Mouse (Mus musculus) heart, embryonic 11.5 days (tissue): Measurements from ENCODE around the gene Tax1bp1. TPM values are rescaled to one million over a fixed set of nuclear protein-coding genes. Genes with fewer than 3 reads are reported as not detected.

ENCODE experiments used
- ATAC-seq: fragments of 200-750 bp; cut with Nextera tagmentation; replicated peaks from 2 replicates; pipeline ENCODE4 v1.8.0; 2017; ENCODE audit warnings: moderate library complexity; ENCODE audit not compliant: insufficient number of reproducible peaks, low FRiP score, low TSS enrichment
- H3K27ac ChIP-seq: fragments of 300-500 bp; sonication (generic); 2 replicates; pipeline ENCODE4 v1.5.1; 2014; ENCODE audit warnings: mild to moderate bottlenecking, low read depth, low read length
- H3K27me3 ChIP-seq: fragments of 300-500 bp; sonication (generic); 2 replicates; pipeline ENCODE4 v1.6.1; 2014; ENCODE audit warnings: mild to moderate bottlenecking, low read length, mixed read lengths; ENCODE audit not compliant: control insufficient read depth, insufficient read depth
- H3K36me3 ChIP-seq: fragments of 300-500 bp; sonication (generic); 2 replicates; pipeline ENCODE4 v1.6.1; 2014; ENCODE audit warnings: mild to moderate bottlenecking, low read length, moderate library complexity, mixed read lengths; ENCODE audit not compliant: control insufficient read depth, insufficient read depth
- H3K4me1 ChIP-seq: fragments of 300-500 bp; sonication (generic); 2 replicates; pipeline ENCODE4 v1.6.1; 2014; ENCODE audit warnings: low read length; ENCODE audit not compliant: control insufficient read depth, insufficient read depth
- H3K4me2 ChIP-seq: fragments of 300-500 bp; sonication (generic); 2 replicates; pipeline ENCODE4 v1.6.1; 2014; ENCODE audit warnings: mild to moderate bottlenecking, moderate library complexity
- H3K4me3 ChIP-seq: fragments of 300-500 bp; sonication (generic); 2 replicates; pipeline ENCODE4 v1.5.1; 2014; ENCODE audit warnings: low read depth, low read length
- H3K9ac ChIP-seq: fragments of 300-500 bp; sonication (generic); 2 replicates; pipeline ENCODE4 v1.6.1; 2014; ENCODE audit warnings: mild to moderate bottlenecking, low read depth, low read length, moderate library complexity
- H3K9me3 ChIP-seq: fragments of 300-500 bp; sonication (generic); replicated peaks from 2 replicates; pipeline ENCODE4 v1.6.1; 2016; ENCODE audit warnings: low read length; ENCODE audit not compliant: control insufficient read depth
- WGBS: fragments of 180-500 bp; shearing (Covaris S2); extraction: QIAGEN DNeasy Blood & Tissue Kit; methylation state at CpG from one replicate; pipeline ENCODE4 v1.1.7; 2014; ENCODE audit not compliant: insufficient replicate concordance; 5-methylcytosine and 5-hydroxymethylcytosine counted together
- polyA plus RNA-seq: library from polyadenylated mRNA; unstranded; fragments of >200 nt; fragmentation: Nextera tagmentation; extraction: Ambion mirVana; gene quantifications from 2 replicates; pipeline ENCODE4 v1.2.1, GENCODE M21; 2014

The Tax1bp1 gene
- polyA plus RNA-seq, 1 experiment from 2014 or later, result 92.5 TPM

DNA sequence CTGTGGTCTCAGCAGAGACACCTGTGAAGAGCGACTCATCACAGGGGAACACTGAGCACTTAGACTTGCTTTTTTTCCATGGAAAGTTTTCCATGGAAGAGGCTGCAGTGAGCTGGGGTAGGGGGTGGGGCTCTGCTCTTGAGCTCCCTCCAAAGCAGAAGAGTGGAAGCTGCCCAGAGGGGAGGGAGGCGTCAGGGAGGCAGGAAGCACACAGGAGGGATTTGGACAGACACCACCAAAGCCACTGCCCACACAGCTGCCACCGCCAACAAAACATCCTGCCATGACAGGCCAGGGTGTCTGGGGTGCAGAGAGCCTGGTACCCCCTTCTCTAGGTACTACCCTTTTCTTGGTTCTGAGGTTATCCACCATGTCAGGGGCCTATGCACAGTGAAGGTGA, 61.8 kb downstream of the Tax1bp1 start:
- Histone ChIP-seq H3K27me3 (no peaks in the 10 kb centered on the region), H3K4me2 (no peak overlapping the region), H3K4me3 (no peak overlapping the region), H3K27ac (no peak overlapping the region), H3K9me3 (no peaks in the 10 kb centered on the region), H3K9ac (no peak overlapping the region), H3K36me3 (no peaks in the 10 kb centered on the region; the same call in 1 of the 2 replicates), H3K4me1 (no peaks in the 10 kb centered on the region)
- no peak for ATAC-seq
- WGBS, result 72% methylated on average over 3 of the region's 3 CpGs

GRCm38 (mm10) chr6:52775956-52776355, 62.4 kb downstream of the Tax1bp1 start:
- Histone ChIP-seq H3K9ac (no peak overlapping the region), H3K36me3 (no peaks in the 10 kb centered on the region; the same call in 1 of the 2 replicates), H3K9me3 (no peaks in the 10 kb centered on the region), H3K27ac (no peak overlapping the region), H3K4me3 (no peak overlapping the region), H3K27me3 (no peaks in the 10 kb centered on the region), H3K4me2 (no peak overlapping the region), H3K4me1 (no peaks in the 10 kb centered on the region)
- ATAC-seq, result no peak
- 77% methylated on average over 8 of the region's 8 CpGs for WGBS

DNA sequence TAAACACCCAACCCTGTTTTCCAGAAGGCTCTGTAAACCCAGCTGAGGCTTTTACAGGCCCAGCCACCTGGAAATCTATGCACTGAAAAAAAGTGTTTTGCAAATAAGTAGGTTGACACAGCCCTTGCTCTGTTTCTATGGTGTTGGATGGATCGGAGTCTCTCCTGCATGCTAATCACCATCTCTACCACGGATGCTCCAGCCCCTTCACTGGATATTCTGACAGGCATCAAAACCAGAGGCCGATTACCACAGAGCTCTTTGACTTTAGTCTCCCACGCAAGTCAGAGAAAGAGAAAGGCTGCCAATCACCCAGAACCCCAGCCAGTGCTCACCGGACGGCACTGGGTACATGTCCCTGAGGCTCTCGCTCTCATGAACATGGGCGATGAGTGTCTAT, 63.5 kb downstream of the Tax1bp1 start:
- Histone ChIP-seq H3K4me1 (no peaks in the 10 kb centered on the region), H3K27ac (no peak overlapping the region), H3K9ac (no peak overlapping the region), H3K27me3 (no peaks in the 10 kb centered on the region), H3K36me3 (no peaks in the 10 kb centered on the region; the same call in 1 of the 2 replicates), H3K9me3 (no peaks in the 10 kb centered on the region), H3K4me3 (no peak overlapping the region), H3K4me2 (no peak overlapping the region)
- ATAC-seq, result no peak
- WGBS, result 86% methylated on average over 8 of the region's 8 CpGs

GRCm38 (mm10) chr6:52778523-52778922, 65.0 kb downstream of the Tax1bp1 start:
- Histone ChIP-seq H3K4me3 (no peak overlapping the region), H3K27ac (no peak overlapping the region), H3K36me3 (no peaks in the 10 kb centered on the region; the same call in 1 of the 2 replicates), H3K4me1 (no peaks in the 10 kb centered on the region), H3K4me2 (no peak overlapping the region), H3K9me3 (no peaks in the 10 kb centered on the region), H3K9ac (no peak overlapping the region), H3K27me3 (no peaks in the 10 kb centered on the region)
- WGBS, result 89% methylated on average over 5 of the region's 5 CpGs
- ATAC-seq, result no peak

DNA sequence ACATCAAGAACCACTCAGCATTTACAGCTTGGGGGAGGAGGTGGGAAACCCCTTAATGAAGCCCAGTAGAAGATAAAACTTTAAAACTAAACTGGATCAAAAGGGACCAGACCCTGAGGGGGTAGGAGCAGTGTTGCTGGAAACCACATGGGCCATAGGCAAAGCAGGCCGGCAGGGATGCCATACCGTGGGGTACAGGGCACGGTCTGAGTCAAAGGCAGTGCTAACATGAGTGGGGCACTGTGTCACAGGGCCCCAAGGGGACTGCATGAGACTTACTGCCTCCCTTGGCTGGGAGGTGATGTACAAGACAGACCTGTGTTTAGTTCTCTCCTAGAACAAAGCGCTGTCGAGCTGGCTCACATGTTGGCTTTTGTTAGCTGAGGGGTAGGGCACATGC, 66.0 kb downstream of the Tax1bp1 start:
- no peaks in the 10 kb centered on the region for H3K4me1 ChIP-seq
- WGBS, result 87% methylated on average over 5 of the region's 5 CpGs
- no peak for ATAC-seq

DNA sequence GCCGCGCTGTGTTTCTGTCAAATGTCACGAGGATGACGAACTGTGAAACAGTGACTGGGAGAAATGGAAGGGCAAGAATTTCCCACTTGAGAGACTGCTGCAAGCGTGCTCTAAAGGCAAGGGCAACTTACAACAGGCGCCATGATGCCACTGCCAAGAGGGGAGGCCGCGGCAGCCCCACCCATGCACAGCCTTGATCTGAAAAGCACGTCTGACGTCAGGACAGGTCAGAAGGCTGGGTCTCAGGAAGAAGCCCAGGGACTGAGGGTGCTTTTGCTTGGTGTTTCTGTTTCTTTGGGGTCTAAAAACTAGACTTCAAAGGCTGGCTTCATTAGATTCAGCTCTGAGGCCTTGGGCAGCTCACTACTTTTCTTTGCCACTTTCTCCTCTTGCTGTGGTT, 76.8 kb downstream of the Tax1bp1 start:
- ATAC-seq, result no peak
- no peaks in the 10 kb centered on the region for H3K9me3 ChIP-seq
- H3K4me1 ChIP-seq, result peaks cover 12% of the 10 kb centered on the region
- H3K4me2 ChIP-seq, result no peak overlapping the region; the same call in 1 of the 2 replicates
- no peak overlapping the region for H3K4me3 ChIP-seq
- H3K27me3 ChIP-seq, result no peaks in the 10 kb centered on the region
- no peak overlapping the region for H3K9ac ChIP-seq
- no peaks in the 10 kb centered on the region for H3K36me3 ChIP-seq
- 53% methylated on average over 10 of the region's 10 CpGs for WGBS
- no peak overlapping the region for H3K27ac ChIP-seq

More for the DNA sequence above, 66.0 kb downstream of the Tax1bp1 start:
- H3K27me3 ChIP-seq, result no peaks in the 10 kb centered on the region
- no peak overlapping the region for H3K4me3 ChIP-seq
- H3K4me2 ChIP-seq, result no peak overlapping the region
- H3K27ac ChIP-seq, result no peak overlapping the region
- no peak overlapping the region for H3K9ac ChIP-seq
- H3K9me3 ChIP-seq, result no peaks in the 10 kb centered on the region
- H3K36me3 ChIP-seq, result no peaks in the 10 kb centered on the region; the same call in 1 of the 2 replicates

GRCm38 (mm10) chr6:52790781-52791180, 77.3 kb downstream of the Tax1bp1 start:
- H3K4me2 ChIP-seq, result no peak overlapping the region
- no peak for ATAC-seq
- no peaks in the 10 kb centered on the region for H3K36me3 ChIP-seq
- 74% methylated on average over 4 of the region's 4 CpGs for WGBS
- H3K4me3 ChIP-seq, result no peak overlapping the region
- H3K9me3 ChIP-seq, result no peaks in the 10 kb centered on the region
- no peak overlapping the region for H3K9ac ChIP-seq
- H3K27me3 ChIP-seq, result no peaks in the 10 kb centered on the region
- peaks cover 14% of the 10 kb centered on the region for H3K4me1 ChIP-seq
- no peak overlapping the region for H3K27ac ChIP-seq

DNA sequence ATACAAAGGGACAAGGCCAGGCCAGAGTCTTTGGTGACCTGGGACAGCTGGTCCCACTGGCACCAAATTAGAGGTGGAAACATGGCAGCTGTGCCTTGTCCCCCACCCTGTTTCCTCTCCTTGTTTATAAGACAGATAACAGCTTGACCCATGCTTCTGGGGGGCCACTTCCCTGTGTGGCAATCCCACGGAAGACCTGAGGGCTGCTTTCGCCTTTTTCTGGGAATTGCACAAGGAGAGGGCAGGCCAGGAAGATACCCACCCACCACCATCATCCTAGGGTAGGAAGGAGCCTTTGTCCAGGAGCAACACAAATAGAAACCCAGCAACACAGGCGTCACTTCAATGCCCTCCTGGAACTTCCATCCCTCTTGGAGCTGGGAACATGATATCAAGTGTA, 78.9 kb downstream of the Tax1bp1 start:
- H3K4me1 ChIP-seq, result peaks cover 27% of the 10 kb centered on the region
- no peak overlapping the region for H3K4me2 ChIP-seq
- no peak for ATAC-seq
- H3K36me3 ChIP-seq, result no peaks in the 10 kb centered on the region
- no peak overlapping the region for H3K4me3 ChIP-seq
- H3K27me3 ChIP-seq, result no peaks in the 10 kb centered on the region
- no peak overlapping the region for H3K27ac ChIP-seq
- WGBS, result 52% methylated on average over 3 of the region's 3 CpGs
- no peak overlapping the region for H3K9ac ChIP-seq
- no peaks in the 10 kb centered on the region for H3K9me3 ChIP-seq

GRCm38 (mm10) chr6:52795029-52795841, 81.7 kb downstream of the Tax1bp1 start:
- Histone ChIP-seq H3K4me2 (no peak overlapping the region), H3K4me3 (no peak overlapping the region), H3K9ac (no peak overlapping the region), H3K27me3 (no peaks in the 10 kb centered on the region), H3K9me3 (no peaks in the 10 kb centered on the region), H3K36me3 (no peaks in the 10 kb centered on the region), H3K27ac (peak overlapping the region; percentile 74), H3K4me1 (peaks cover 24% of the 10 kb centered on the region)
- ATAC-seq, result 0 out of 2 replicates have a peak, but pooled peaks have one; percentile 8
- 60% methylated on average over 16 of the region's 16 CpGs for WGBS
